Mouse (Mus musculus): ENCODE measurements around the gene Dglucy.

GRCm38 (mm10) chr12:100883168-100883567 lies 104.3 kb downstream of the Dglucy start:
- no peak for TF ChIP-seq CTCF (conservative IDR thresholded peaks at IDR 0.05; ENCODE audit: low read length)
- no peak for TF ChIP-seq POU5F1 (IDR thresholded peaks at IDR 0.05; ENCODE audit: borderline replicate concordance, low read length)
